Mouse (Mus musculus): ENCODE measurements around the gene Zfp831.

Gene Zfp831

GRCm38 (mm10) chr2:174731939-174732338, 88.6 kb downstream of the Zfp831 start:
- DNase-seq (ENCODE audit: low read depth): no peak

- DNase-seq (ENCODE audit: low read depth): no peak
Measured at GRCm38 (mm10) chr2:174735270-174735669, 91.9 kb downstream of the Zfp831 start.

- DNase-seq (ENCODE audit: low read depth): no peak
Measured at GRCm38 (mm10) chr2:174747182-174747581, 103.8 kb downstream of the Zfp831 start.

GRCm38 (mm10) chr2:174748381-174748780, 105.0 kb downstream of the Zfp831 start:
- DNase-seq (ENCODE audit: low read depth): no peak

- no peak for DNase-seq (ENCODE audit: low read depth)
Measured at GRCm38 (mm10) chr2:174753197-174753596, 109.9 kb downstream of the Zfp831 start.

GRCm38 (mm10) chr2:174754231-174754630, 110.9 kb downstream of the Zfp831 start:
- no peak for DNase-seq (ENCODE audit: low read depth)

- DNase-seq (ENCODE audit: low read depth): no peak
Measured at GRCm38 (mm10) chr2:174759189-174759588, 115.9 kb downstream of the Zfp831 start.

Measured in c-Kit-positive CD71-negative TER-119-negative erythroid progenitor cells, embryonic 14.5 days (primary cell).